Mouse (Mus musculus): ENCODE measurements around the gene Figla. TPM values are rescaled to one million over a fixed set of nuclear protein-coding genes. Genes with fewer than 3 reads are reported as not detected.

Figla gene
- polyA plus RNA-seq, 1 experiment, result not detected

DNA sequence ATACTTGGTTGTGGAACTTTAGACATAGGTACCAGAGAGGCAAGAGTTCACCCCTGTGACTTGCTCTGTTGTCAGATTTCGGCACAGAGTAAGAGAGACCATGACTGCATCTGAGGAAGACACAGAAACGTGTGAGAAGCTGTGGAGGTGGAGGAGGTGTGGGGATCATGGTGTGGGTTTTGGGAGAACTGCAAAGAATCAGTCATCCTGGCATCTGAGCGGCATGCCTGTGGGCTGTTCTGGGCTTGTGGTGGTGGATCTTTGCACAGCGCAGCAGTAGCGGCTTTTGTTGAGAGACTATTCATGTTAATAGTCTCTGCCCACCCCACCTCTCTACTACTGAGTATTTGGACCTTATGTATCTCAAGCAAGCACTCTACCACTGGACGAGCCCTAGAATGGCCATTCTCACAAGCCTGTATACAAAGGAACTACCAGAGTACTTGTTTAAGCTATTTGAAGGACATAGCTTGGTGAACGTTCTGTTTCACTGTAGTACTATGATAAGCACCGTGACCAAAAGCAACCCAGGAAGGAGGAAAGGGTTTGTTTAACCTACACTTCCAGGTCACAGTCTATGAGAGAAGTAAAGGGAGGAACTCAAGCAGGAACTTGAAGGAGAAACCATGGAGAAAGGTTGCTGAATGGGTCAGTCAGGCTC lies 10.8 kb downstream of the Figla start:
- no peak for DNase-seq
- TF ChIP-seq CTCF (IDR thresholded peaks at IDR 0.05; ENCODE audit: borderline replicate concordance, control insufficient read depth, extremely low read depth, insufficient read depth, low read length, poor library complexity) (no peak), POLR2A (IDR thresholded peaks at IDR 0.05; ENCODE audit: control insufficient read depth, extremely low read depth, insufficient read depth, low read length, poor library complexity) (no peak)
- H3K36me3 ChIP-seq (ENCODE audit: control insufficient read depth, insufficient read depth, low read length), result no peaks in the 10 kb centered on the region
- WGBS, result 82% methylated on average over 8 of the region's 8 CpGs
- no peak overlapping the region for H3K27ac ChIP-seq (ENCODE audit: control insufficient read depth, insufficient read depth, low read length)
- no peak overlapping the region for H3K4me3 ChIP-seq (ENCODE audit: control insufficient read depth, insufficient read depth, low read length)
- no peaks in the 10 kb centered on the region for H3K4me1 ChIP-seq (replicated peaks; ENCODE audit: control insufficient read depth, insufficient read depth, low read length)
- H3K27me3 ChIP-seq (ENCODE audit: control insufficient read depth, insufficient read depth, low read length), result peaks cover 3% of the 10 kb centered on the region; the same call in 1 of the 2 replicates

DNA sequence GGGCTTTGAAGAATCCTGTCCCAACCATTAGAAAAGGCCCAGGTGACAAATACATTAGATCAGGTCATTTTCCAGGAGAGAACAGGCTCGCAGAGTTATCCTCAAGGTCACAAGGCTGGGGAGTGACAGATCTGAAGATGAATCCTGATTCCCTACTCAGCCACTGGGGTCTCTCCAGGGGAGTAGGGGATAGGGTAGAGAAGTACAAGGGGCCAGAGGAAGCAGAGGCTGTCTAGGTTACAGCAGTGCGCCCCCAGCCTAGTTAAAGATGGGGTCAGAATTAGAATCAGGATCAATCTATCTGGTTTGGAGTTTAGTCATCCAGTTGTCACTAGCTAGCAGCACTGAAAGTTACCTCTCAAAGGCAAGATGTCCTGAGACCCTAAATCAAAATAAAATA lies 12.2 kb downstream of the Figla start:
- 82% methylated on average over 2 of the region's 2 CpGs for WGBS
- H3K36me3 ChIP-seq (ENCODE audit: control insufficient read depth, insufficient read depth, low read length), result no peaks in the 10 kb centered on the region
- peaks cover 3% of the 10 kb centered on the region; the same call in 1 of the 2 replicates for H3K27me3 ChIP-seq (ENCODE audit: control insufficient read depth, insufficient read depth, low read length)
- H3K27ac ChIP-seq (ENCODE audit: control insufficient read depth, insufficient read depth, low read length), result no peak overlapping the region
- no peak overlapping the region for H3K4me3 ChIP-seq (ENCODE audit: control insufficient read depth, insufficient read depth, low read length)
- DNase-seq, result no peak
- H3K4me1 ChIP-seq (replicated peaks; ENCODE audit: control insufficient read depth, insufficient read depth, low read length), result no peaks in the 10 kb centered on the region
- TF ChIP-seq POLR2A (IDR thresholded peaks at IDR 0.05; ENCODE audit: control insufficient read depth, extremely low read depth, insufficient read depth, low read length, poor library complexity), result no peak
- TF ChIP-seq CTCF (IDR thresholded peaks at IDR 0.05; ENCODE audit: borderline replicate concordance, control insufficient read depth, extremely low read depth, insufficient read depth, low read length, poor library complexity), result no peak

DNA sequence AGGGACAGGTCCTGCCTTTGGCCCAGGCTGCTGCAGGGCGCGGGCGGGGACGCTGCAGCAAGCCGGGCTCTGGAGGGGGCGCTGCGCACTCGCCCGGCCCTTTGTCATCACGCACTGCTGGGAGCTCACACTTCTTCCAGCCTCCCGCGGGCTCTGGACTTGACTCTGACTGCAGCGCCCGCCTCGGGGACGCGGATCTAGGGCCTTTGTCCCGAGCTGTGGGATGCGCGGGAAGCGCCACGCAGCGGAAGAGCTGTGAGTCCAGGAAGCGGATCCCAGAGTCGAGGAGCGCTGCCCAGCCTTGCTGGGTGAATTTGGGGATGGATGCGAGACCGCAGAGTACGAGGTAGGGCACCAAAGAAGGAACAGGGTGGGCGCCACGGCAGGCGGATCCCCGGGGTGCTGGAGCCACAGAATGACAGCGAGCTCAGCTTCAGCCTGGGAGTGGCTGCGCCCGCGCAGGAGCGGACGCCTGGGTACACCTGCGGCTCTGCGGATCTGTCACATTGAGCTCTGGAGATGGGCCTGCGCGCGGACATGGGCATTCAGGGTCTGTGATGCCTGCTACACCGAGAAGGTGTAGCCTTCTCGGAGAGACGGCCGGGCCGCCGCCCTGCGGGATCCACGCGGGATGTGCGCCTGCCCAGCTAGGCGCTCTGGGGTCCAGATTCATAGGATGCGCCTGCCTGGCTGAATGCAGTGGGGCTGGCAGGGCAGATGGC lies 12.8 kb downstream of the Figla start, which contains the start of gene Add2:
Gene Add2, plus strand, starts transcription at position 81 of the 722 bp plus-strand sequence.
- Histone ChIP-seq H3K27ac (ENCODE audit: control insufficient read depth, insufficient read depth, low read length) (no peak within 1 kb of the TSS), H3K4me3 (ENCODE audit: control insufficient read depth, insufficient read depth, low read length) (no peak within 1 kb of the TSS), H3K36me3 (ENCODE audit: control insufficient read depth, insufficient read depth, low read length) (no peaks in the 10 kb centered on the region), H3K4me1 (replicated peaks; ENCODE audit: control insufficient read depth, insufficient read depth, low read length) (no peaks in the 10 kb centered on the region), H3K27me3 (ENCODE audit: control insufficient read depth, insufficient read depth, low read length) (peaks cover 3% of the 10 kb centered on the region; the same call in 1 of the 2 replicates)
- WGBS, result 8% methylated on average over 56 of the region's 56 CpGs
- TF ChIP-seq POLR2A (IDR thresholded peaks at IDR 0.05; ENCODE audit: control insufficient read depth, extremely low read depth, insufficient read depth, low read length, poor library complexity), result no peak
- no peak for DNase-seq

DNA sequence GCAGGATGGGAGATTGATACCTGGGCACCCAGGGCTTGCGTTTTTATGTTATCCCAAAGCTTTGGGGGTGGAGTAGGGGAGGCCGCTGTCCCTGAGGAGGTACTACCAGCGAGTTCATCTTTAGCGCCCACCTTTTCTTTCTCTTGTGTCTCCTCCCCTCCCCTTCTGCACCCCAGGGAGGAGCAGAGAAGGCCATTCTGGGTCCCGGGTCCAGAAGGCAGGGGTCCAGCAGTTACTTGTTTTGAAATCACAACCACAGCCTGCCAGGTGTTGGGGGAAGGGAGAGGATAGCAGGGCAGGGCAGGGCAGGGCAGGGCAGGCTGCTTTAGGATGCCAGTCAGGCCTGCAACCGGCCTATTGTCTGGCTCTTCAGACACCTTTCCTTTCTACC lies 13.3 kb downstream of the Figla start:
- 31% methylated on average over 6 of the region's 6 CpGs for WGBS
- Histone ChIP-seq H3K4me3 (ENCODE audit: control insufficient read depth, insufficient read depth, low read length) (no peak overlapping the region), H3K4me1 (replicated peaks; ENCODE audit: control insufficient read depth, insufficient read depth, low read length) (no peaks in the 10 kb centered on the region), H3K36me3 (ENCODE audit: control insufficient read depth, insufficient read depth, low read length) (no peaks in the 10 kb centered on the region), H3K27ac (ENCODE audit: control insufficient read depth, insufficient read depth, low read length) (no peak overlapping the region), H3K27me3 (ENCODE audit: control insufficient read depth, insufficient read depth, low read length) (peaks cover 3% of the 10 kb centered on the region; the same call in 1 of the 2 replicates)
- DNase-seq, result no peak
- no peak for TF ChIP-seq CTCF (IDR thresholded peaks at IDR 0.05; ENCODE audit: borderline replicate concordance, control insufficient read depth, extremely low read depth, insufficient read depth, low read length, poor library complexity)
- no peak for TF ChIP-seq POLR2A (IDR thresholded peaks at IDR 0.05; ENCODE audit: control insufficient read depth, extremely low read depth, insufficient read depth, low read length, poor library complexity)

- TF ChIP-seq CTCF (IDR thresholded peaks at IDR 0.05; ENCODE audit: borderline replicate concordance, control insufficient read depth, extremely low read depth, insufficient read depth, low read length, poor library complexity), result no peak
- no peak for TF ChIP-seq POLR2A (IDR thresholded peaks at IDR 0.05; ENCODE audit: control insufficient read depth, extremely low read depth, insufficient read depth, low read length, poor library complexity)
- Histone ChIP-seq H3K27ac (ENCODE audit: control insufficient read depth, insufficient read depth, low read length) (no peak overlapping the region), H3K27me3 (ENCODE audit: control insufficient read depth, insufficient read depth, low read length) (peaks cover 3% of the 10 kb centered on the region; the same call in 1 of the 2 replicates), H3K4me1 (replicated peaks; ENCODE audit: control insufficient read depth, insufficient read depth, low read length) (no peaks in the 10 kb centered on the region), H3K4me3 (ENCODE audit: control insufficient read depth, insufficient read depth, low read length) (no peak overlapping the region), H3K36me3 (ENCODE audit: control insufficient read depth, insufficient read depth, low read length) (no peaks in the 10 kb centered on the region)
- DNase-seq, result no peak
- whole genome bisulfite sequencing, result 89% methylated on average over 2 of the region's 2 CpGs
Observed at GRCm38 (mm10) chr6:86031527-86031926, 15.6 kb downstream of the Figla start.

DNA sequence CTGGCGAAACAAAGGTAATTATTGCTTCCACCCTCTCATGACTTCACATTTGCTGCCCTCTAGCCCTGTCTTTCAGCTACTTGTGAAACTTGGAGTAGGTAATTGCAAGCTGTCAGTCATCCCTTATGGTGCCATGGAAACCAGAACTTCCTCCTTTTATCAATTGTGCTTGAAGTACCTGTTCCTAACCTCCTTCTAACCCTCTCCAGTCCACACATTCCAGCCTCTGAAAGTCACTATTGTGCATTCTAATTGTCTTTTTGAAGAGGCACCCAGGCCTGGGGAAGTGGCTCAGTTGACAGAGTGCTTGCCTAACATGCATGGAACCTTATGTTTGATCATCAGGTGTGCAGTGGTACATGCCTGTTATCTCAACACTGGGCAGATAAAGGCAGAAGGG lies 17.7 kb downstream of the Figla start:
- TF ChIP-seq CTCF (IDR thresholded peaks at IDR 0.05; ENCODE audit: borderline replicate concordance, control insufficient read depth, extremely low read depth, insufficient read depth, low read length, poor library complexity) (no peak), POLR2A (IDR thresholded peaks at IDR 0.05; ENCODE audit: control insufficient read depth, extremely low read depth, insufficient read depth, low read length, poor library complexity) (no peak)
- WGBS, result 70% methylated on average over 1 of the region's 1 CpGs

More for the DNA sequence above, 17.7 kb downstream of the Figla start:
- no peak overlapping the region for H3K4me3 ChIP-seq (ENCODE audit: control insufficient read depth, insufficient read depth, low read length)
- no peaks in the 10 kb centered on the region for H3K4me1 ChIP-seq (replicated peaks; ENCODE audit: control insufficient read depth, insufficient read depth, low read length)
- DNase-seq, result no peak
- no peaks in the 10 kb centered on the region for H3K36me3 ChIP-seq (ENCODE audit: control insufficient read depth, insufficient read depth, low read length)
- peaks cover 3% of the 10 kb centered on the region; the same call in 1 of the 2 replicates for H3K27me3 ChIP-seq (ENCODE audit: control insufficient read depth, insufficient read depth, low read length)
- no peak overlapping the region for H3K27ac ChIP-seq (ENCODE audit: control insufficient read depth, insufficient read depth, low read length)
